Mouse (Mus musculus): Measurements from ENCODE around the gene Mgat3. TPM values are rescaled to one million over a fixed set of nuclear protein-coding genes. Genes with fewer than 3 reads are reported as not detected.

Gene Mgat3
- total and polyA plus RNA-seq, 3 experiments: not detected

DNA sequence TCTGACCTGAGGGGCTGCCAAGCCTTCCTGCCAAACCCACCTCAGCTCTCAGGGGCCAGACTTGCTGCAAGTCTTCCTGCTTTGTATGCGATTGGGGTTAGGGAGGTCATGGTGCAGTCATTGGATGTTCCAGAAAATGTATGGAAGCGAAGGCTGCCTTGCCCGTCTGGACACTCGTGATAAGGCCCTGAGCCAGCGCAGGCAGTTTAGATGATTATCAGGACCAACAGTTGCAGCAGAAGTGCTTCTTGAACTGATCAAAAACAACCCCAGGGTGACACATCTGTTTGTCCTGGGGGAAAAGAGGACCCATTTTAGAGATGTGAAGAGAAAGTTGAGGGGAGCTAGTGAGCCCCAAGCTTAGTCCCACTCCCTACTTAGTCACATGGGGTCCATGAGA lies 42.8 kb upstream of the Mgat3 start:
- Histone ChIP-seq H3K27ac (ENCODE audit: control insufficient read depth, low read depth, low read length) (peak overlapping the region; percentile 95), H3K9ac (ENCODE audit: control insufficient read depth, low read depth, low read length, poor library complexity, severe bottlenecking) (peak overlapping the region; percentile 60), H3K27me3 (ENCODE audit: control insufficient read depth in 1 of 2, insufficient read depth in 2 of 2, low read length in 2 of 2) (no peaks in the 10 kb centered on the region), H3K4me3 (ENCODE audit: control insufficient read depth in 1 of 2, insufficient read depth in 1 of 2, low read depth in 2 of 2, low read length in 2 of 2) (peak overlapping the region; percentile 19 to 24; a peak in 3 of 4 replicates), H3K79me2 (ENCODE audit: control insufficient read depth, insufficient read depth, low read length, poor library complexity) (peaks cover 21% of the 10 kb centered on the region), H3K36me3 (ENCODE audit: control insufficient read depth in 1 of 2, insufficient read depth in 2 of 2, low read length in 2 of 2) (peaks cover 0 to 36% of the 10 kb centered on the region in 2 experiments; a peak in 2 of 4 replicates), H3K4me1 (ENCODE audit: control insufficient read depth in 1 of 2, insufficient read depth in 2 of 2, low read length in 2 of 2) (peaks cover 20 to 38% of the 10 kb centered on the region in 2 experiments), H3K9me3 (replicated peaks; ENCODE audit: insufficient read depth, low read length) (no peaks in the 10 kb centered on the region)
- TF ChIP-seq NRF1 (IDR thresholded peaks at IDR 0.05; ENCODE audit: insufficient read depth, low read depth, low read length, poor library complexity, severe bottlenecking) (peak; percentile 22; the same call in 1 of the 2 replicates), TCF12 (IDR thresholded peaks at IDR 0.05; ENCODE audit: low read depth, low read length) (peak; percentile 98), USF1 (IDR thresholded peaks at IDR 0.05; ENCODE audit: low read depth, low read length) (no peak), ELF1 (IDR thresholded peaks at IDR 0.05; ENCODE audit: low read depth, low read length) (peak; percentile 35; the same call in 1 of the 2 replicates), RCOR1 (IDR thresholded peaks at IDR 0.05; ENCODE audit: low read depth, low read length) (peak; percentile 69), MYB (IDR thresholded peaks at IDR 0.05; ENCODE audit: low read depth, low read length) (peak; percentile 99), EP300 (IDR thresholded peaks at IDR 0.05; ENCODE audit: low read depth in 1 of 2, low read length in 2 of 2) (peak; percentile 96 to 98), ZMIZ1 (IDR thresholded peaks at IDR 0.05; ENCODE audit: low read depth, low read length) (peak; percentile 65), ZC3H11A (IDR thresholded peaks at IDR 0.05; ENCODE audit: low read depth, low read length) (no peak), CTCF (IDR thresholded peaks at IDR 0.05 in 2 of 3, conservative IDR thresholded peaks at IDR 0.05 in 1 of 3; ENCODE audit: control insufficient read depth in 1 of 3, insufficient read depth in 1 of 3, low read depth in 2 of 3, low read length in 3 of 3, poor library complexity in 1 of 3, severe bottlenecking in 1 of 3) (no peak), ZNF384 (IDR thresholded peaks at IDR 0.05; ENCODE audit: low read depth, low read length) (no peak), KAT2A (conservative IDR thresholded peaks at IDR 0.05; ENCODE audit: low read depth, low read length) (no peak; the same call in 1 of the 2 replicates), UBTF (IDR thresholded peaks at IDR 0.05; ENCODE audit: borderline replicate concordance, insufficient read depth, low read depth, low read length) (no peak), POLR2A (IDR thresholded peaks at IDR 0.05; ENCODE audit: control insufficient read depth in 1 of 2, insufficient read depth in 1 of 2, low read depth in 1 of 2, low read length in 2 of 2, poor library complexity in 1 of 2) (0 out of 4 replicates have a peak, but pooled peaks of 1 of the 2 experiments have one; percentile 21), MAX (IDR thresholded peaks at IDR 0.05; ENCODE audit: low read length) (no peak; the same call in none of the 2 replicates), MYC (IDR thresholded peaks at IDR 0.05; ENCODE audit: low read depth, low read length) (peak; percentile 23; the same call in 1 of the 2 replicates), SIN3A (IDR thresholded peaks at IDR 0.05; ENCODE audit: low read length) (peak; percentile 78), MXI1 (IDR thresholded peaks at IDR 0.05; ENCODE audit: low read depth, low read length) (no peak), RAD21 (IDR thresholded peaks at IDR 0.05; ENCODE audit: low read depth, low read length) (no peak), POLR2AphosphoS5 (IDR thresholded peaks at IDR 0.05; ENCODE audit: borderline replicate concordance, low read depth, low read length) (no peak), TAL1 (IDR thresholded peaks at IDR 0.05; ENCODE audit: low read length) (peak; percentile 95), USF2 (IDR thresholded peaks at IDR 0.05; ENCODE audit: borderline replicate concordance in 1 of 2, insufficient read depth in 1 of 2, low read depth in 1 of 2, low read length in 2 of 2) (no peak), GABPA (IDR thresholded peaks at IDR 0.05; ENCODE audit: low read depth, low read length) (no peak), MAZ (IDR thresholded peaks at IDR 0.05; ENCODE audit: low read depth, low read length) (no peak; the same call in 1 of the 2 replicates), GATA1 (IDR thresholded peaks at IDR 0.05; ENCODE audit: low read depth, low read length) (peak; percentile 94), HCFC1 (IDR thresholded peaks at IDR 0.05; ENCODE audit: low read depth, low read length) (peak; percentile 32; the same call in 1 of the 2 replicates), JUND (IDR thresholded peaks at IDR 0.05; ENCODE audit: low read depth, low read length) (peak; percentile 42; the same call in 1 of the 2 replicates), E2F4 (IDR thresholded peaks at IDR 0.05; ENCODE audit: borderline replicate concordance, low read depth, low read length) (no peak), CHD1 (IDR thresholded peaks at IDR 0.05; ENCODE audit: low read depth, low read length) (no peak), MEF2A (IDR thresholded peaks at IDR 0.05; ENCODE audit: extremely low read depth, insufficient replicate concordance, low read depth, low read length, poor library complexity, severe bottlenecking) (0 out of 2 replicates have a peak, but pooled peaks have one; percentile 31), TBP (IDR thresholded peaks at IDR 0.05; ENCODE audit: low read depth, low read length) (peak; percentile 40; the same call in 1 of the 2 replicates), NELFE (IDR thresholded peaks at IDR 0.05; ENCODE audit: low read depth, low read length) (peak; percentile 38), POLR2AphosphoS2 (IDR thresholded peaks at IDR 0.05; ENCODE audit: low read length) (no peak; the same call in 1 of the 2 replicates), ETS1 (IDR thresholded peaks at IDR 0.05; ENCODE audit: low read depth, low read length) (peak; percentile 86)
- DNase-seq (ENCODE audit: low read depth, low spot score): peak; percentile 91
